Mouse (Mus musculus) spleen, adult 18-20 months (tissue): Measurements from ENCODE around the gene Hap1.

Experiments
- DNase-seq, 2 experiments: peaks; one replicate each; pipeline ENCODE4 v3.0.0; 2022; ENCODE audit warnings: mixed read lengths in 2 of 2

The Hap1 gene

DNA sequence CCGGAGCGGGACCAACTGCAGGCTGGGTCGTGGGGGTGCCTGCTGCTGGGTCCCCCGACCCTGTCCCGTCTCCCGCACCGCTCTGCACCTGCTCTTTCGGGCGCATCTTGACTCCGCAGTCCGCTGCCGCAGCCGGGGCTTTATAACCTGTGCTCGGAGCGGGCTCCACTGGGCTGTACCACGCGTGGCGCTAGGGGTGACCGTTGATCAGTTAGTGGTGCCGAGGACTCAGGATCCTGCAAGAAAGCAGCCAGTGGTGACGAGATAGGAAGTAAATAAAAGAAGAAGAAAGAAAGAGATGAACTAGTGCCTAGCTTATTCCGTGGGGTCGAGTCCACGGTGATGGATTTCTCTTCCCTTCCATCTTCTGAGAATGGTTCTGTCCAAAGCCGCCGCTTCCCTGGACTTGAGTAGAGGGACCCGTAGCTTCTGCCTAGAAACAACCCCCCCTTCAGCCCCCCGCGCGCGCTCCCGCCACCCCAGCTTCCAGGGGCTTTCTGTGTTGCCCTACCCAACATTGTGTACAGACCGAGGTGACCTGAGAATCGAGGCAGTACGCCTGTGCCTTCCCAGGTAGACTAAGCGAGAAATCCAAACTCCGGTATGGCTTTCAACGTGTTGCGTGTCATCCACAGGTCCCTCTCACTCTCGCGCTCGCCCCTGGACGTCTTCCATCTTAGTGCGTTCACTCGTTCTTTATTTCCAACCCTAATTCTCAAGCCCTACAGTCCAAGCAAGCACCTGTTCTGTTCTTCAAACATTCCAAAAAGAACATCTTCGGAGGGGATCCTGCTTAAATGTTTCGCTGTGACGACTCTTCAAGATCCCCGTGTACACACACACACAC lies at the start of gene Hap1:
Gene Hap1 (minus strand): TSS at position 157 of the 847 bp plus-strand sequence.
- DNase-seq: peak; percentile 47 to 71

DNA sequence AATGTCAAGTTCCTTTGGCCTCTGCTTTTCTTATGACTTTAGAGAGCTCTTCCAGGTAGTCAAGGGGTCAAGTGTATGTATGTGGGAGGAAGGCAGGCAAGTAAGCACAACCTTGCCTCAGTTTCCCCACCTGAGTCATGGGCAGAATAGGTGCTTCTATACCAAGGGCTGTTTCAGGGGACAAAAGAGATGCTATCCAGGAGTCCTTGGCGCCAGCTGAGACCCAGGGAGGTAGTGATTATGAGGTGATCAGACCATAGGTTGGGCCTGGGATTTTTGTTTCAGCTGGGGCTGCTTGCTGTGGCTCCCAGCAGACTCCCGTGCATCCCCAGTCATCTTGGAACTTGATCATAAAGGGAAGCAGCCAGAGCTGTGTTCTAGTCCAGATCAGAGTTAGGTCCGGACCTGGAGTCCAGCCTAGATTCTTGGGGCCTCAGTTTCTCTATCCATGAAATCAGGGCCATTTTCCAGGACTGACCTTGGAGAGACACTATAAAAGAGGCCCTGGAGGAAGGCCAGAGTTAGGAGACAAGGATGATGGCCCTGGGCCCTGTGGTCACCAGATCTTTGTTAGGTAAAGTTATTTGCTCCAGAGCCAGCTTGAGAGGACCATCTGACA lies 48.6 kb upstream of the Hap1 start:
- no peak for DNase-seq

DNA sequence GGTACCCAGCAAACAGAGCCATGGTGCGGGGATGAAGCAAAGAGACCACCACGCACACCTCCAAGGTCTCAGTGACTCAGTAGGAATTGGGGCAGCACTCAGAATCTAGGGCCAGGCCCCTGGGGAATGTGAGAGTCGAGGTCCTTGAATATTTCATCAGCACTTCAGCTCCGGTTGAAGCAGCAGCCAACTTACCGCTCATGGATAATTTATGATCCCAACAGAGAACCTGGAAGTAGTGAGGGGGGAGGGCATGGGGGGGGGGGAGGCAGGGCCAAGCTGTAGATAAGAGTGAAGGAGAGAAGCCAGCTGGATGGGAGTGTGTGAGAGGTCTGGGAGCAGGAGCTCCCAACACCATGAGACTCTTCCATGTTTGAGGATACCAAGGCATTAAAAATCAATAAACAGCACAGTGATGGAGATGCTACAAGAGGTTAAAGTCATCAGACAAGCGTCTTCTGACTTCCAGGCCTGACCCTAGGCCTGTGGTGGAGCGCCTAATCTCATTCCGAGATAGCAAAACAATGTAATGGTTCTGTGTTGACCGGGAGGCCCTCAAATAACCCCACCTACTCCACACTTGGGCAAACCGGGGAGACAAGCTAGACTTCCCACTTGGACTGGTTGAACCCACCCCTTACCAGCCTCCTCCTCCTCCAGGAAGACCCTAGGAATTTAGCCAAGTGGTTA lies 47.7 kb upstream of the Hap1 start:
- DNase-seq: no peak

DNA sequence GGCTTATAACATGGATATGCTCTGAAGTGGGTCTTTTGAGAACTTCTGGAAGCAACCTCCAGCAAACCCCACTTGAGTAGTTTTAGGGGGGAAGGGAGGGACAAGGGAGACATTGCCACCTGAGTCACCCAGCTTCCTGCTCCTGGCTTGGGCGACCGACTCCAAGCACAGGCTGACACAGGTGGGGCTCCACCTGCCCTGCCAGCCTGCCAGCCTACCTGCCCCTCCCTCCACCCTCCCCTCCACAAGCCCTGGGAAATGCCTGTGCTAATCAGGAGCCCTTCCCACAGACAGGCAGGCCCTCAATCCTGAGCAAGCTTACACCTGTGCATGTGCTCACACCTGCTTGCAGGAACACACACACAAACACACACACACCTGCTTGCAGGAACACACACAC lies 46.8 kb upstream of the Hap1 start:
- no peak for DNase-seq

DNA sequence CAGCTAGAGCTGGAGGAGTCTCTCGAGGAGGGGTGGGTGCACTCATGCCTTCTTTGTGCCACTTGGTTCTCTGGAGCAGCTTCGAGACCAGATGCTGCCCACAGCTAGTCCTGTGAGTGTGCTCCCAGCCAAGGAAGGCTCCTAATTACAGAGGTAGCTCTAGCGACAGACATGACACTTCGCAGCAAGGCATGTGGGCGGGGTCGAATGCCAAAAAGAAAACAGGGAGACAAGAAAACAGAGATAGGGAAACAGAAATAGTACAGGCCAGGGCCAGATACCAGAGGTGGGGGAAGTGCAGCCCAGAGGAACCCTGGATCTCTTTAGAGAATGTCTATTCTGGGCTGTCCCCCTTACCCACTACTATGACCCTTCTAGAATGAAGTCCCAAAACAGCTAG lies 46.3 kb upstream of the Hap1 start:
- no peak for DNase-seq

DNA sequence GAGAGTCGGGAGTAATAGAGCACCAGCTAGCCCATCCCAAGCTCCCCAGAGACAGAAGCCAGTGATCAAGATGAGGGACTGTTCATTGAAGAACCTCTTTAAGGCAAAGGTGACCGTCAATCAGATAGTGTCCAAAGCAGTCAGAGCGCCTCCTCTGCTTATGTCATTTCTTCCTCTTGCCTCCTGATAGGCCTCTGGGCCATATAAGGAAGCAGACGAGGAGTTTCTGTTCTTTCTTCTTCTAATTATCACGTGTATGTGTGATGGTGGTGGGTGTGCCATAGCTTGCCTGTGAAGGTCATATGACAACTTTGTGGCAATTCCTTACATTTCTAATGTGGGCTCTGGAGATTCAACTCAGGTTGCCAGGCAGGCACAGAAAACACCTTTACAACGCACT lies 44.9 kb upstream of the Hap1 start:
- DNase-seq: no peak

DNA sequence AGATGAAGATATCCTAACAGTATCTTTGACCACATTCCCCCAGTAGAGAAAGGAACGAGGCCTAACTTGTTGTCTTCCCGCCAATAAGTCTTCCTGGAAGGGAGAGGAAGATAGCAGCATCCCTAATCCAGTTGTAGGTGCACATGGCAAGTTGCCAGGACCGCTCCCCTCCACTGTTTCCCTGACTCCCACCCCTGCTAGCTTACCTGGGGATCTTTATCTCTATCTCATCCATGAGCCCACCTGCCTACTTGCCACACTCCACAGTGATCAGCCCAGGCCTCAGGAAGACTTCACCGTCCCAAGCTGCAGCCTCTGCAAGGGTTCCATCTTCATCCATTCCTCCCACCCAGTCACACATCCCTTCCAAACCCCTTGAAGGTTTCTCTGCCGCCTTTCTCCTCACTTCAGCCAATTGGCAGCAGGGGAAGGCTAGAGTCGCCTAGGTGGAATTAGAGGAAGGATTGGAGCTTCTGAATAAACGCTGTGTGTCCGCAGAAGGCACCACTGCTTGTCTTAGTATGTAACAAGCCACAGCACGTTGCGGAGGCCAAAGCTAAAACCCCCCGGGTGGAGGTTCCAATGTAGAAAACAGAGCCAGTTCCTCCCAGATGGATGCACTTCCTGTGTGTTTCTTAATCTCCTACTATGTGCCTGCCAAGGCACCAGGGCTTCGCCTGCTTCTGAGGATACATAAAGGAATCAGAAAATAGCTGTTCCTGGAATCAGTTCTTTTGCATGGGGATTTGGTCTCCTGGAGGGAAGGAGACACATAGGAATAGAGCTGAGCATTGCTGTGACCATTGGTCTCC lies 44.0 kb upstream of the Hap1 start:
- no peak for DNase-seq

DNA sequence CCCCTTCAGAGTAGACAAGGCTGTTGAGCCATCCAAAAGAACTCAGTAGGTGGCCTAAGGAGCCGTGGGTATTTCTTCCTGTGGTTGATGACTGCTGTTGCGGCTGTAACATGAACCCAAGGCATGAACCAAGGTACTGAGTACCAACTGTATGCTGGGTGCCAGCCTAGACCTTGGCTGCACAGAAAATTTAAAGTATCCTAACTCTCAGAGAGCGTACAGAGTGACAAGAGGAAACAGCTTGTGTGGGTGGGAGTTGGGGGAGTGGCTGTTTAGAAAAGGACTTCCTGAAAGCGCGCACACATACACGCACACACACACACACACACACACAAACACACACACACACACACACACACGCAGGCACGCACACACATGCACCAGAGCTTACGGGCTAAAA lies 43.4 kb upstream of the Hap1 start:
- DNase-seq: no peak

DNA sequence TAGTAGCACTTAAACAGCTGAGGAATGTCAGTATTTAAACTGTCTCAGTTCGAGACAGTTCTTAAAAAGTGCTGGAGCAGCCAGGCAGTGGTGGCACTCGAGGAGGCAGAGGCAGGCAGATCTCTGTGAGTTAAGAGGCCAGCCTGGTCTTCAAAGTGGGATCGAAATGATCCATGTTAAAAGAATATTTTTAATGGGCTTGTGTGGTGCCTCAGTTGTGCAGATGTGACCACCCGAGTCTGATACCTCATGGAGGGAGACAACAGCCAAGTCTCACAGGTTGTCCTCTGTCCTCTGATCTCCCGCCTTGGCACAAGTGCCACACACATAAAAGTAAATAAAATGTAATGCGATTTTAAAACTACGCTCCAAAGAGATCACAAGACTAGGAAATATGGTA lies 42.6 kb upstream of the Hap1 start:
- DNase-seq: no peak

DNA sequence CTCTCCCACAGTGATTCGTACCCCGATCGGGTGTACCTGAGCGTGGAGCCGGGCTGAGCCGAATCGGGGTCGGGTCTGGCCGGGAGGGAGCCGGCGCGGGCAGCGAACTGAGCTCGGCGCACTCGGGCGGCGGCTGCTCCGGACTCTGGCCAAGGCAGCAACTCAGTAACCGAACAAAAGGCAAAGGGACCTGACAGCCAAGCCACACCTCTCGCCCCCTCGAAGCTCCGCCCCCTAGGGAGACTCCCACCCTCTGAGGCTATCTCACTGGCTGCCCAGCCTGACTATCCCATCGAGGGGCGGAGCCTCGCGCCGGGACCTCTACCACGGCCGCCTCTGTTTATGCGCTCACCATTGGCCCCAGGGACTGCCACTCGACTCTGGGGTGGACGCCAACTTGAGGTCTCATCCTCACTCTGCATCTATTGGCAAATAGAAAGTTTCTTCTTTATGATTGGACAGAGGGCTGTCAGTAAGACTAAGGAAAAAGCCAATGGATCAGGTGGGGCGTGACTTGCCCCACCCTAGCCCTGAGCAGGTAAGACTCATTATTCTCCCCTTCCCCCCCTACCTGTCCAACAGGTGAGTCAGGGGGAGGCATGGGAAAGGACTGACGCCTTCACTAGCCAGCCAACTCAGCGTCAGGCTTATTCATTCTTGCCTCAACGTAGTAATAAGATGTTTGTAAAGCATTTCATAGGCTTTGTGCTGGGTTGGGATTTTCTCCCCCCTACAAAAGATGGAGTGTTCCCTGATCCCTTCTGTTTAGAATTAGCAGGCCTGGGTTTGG lies 41.9 kb upstream of the Hap1 start, which contains the start of gene Jup:
Gene Jup (minus strand): TSS at position 164 of the 790 bp plus-strand sequence.
- DNase-seq: peak; percentile 96

DNA sequence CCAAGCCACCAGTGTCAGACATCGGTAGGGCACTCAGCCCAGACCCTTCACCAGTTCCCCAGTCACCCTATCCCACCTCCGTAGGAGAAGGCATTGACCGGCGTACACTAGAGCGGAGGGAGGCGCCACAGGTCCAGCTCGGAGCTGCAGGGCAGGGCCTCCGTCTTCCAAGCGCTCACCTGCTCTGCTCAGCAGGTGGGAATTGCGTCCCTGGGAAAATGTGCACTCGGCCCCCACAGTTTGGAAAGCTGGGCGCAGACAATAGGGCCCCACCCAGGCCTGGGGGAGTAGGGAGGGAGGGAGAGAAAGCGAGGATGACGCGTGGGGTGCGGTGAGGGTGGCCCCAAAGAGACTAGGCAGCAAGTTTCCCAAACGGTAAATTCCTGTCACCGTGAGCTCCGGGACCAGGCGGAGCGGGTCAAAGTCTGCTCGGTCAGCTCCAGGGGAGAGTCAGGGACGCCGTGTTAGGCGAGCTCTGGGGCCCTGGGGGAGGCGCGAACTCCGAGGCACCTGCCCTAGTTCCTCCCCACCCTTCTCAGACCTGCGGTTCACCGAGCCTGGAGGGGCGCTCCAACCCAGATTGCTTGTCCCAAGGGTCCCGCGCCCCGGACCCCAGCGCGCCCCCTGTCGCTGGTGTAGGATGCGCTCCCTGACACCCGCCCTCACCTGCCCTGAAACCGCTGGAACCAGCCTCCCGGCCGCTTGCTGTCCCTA lies 41.1 kb upstream of the Hap1 start:
- DNase-seq: peak in 1 of 2 experiments; percentile 27

DNA sequence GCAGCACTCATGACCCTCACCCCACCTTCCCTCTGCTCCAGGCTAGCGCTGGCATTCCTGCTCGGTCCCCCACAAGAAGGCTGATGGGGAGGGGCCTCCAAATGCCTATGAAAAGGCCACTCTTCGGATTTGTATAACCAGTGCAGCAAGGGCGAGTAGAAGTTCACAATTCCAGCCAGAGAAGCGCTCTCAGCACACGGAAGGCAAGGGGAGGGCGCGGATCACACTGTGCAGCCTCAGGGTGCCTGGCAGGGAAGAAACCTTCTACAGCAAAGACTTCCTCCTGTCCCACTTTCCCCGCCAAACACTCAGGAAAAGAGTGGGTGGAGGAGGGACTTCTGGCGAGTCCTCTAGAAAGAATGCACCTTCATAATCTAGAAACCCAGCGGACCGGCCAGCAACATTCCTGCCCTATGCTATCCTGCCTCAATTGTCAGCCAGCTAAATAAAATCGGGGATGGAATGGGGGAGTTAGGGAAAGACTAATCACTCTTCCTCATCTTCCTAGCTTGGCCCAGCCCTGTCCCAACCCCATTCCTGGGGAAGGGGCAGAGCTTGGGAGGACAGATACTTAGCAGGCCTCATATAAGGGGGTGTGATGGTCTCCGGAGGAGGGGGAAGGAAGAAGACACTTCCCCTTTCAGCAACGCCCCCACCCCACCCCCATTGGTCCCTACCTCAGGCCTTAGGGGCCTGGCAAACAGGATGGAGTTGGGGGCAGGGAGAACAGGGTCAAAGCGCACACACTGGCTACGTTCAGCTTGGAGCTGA lies 40.1 kb upstream of the Hap1 start:
- no peak for DNase-seq

DNA sequence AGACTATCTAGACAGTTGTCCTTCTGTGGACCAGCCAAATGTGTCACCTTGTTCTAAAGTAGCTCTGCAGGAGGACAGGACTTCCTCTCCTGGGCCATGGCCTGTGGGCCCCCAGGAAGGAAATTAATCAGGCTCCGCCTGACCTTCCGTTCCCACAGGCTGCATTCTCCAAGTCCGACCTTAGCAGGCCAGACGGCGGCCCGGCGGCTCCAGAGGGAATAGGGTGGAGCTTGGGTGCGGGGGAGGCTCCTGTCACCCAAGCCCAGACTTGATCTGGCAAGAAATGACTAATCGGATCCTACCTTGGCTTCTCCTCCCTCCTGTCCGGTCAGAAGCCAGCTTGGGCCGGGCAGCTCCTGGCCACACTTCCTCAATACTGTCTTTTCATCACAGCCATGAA lies 39.3 kb upstream of the Hap1 start:
- DNase-seq: no peak

DNA sequence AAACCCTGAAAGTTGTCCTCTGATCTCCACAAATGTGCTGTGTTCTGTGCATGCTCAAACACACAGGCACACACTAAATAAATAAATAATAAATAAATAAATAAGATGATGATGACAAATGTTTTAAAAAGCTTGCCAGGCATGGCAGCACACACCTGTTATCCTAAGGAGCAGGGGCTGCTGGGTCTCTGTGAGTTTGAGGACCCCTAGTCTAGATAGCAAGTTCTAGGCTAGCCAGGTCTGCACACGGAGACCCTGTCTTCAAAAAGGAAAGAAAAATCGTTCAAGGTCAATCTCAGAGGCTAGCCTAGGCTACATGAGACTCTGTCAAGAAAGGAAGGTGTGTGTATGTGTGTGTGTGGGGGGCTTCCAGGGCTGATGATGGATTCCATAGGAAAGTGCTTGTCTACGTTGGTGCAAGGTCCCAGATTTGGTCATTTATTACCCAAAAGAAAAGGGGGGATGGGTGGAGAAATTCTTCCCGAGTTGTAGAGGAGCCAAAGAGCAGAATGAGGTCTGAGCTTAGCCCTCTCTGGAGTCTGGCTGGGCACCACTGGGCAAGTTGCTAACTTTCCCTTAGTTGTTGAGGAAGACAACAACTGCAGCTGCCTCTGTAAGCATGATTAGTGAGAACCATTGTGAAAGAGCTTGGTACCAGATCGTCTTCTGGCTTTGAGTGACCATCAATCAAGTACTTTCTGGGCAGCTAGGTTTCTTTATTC lies 38.6 kb upstream of the Hap1 start:
- no peak for DNase-seq

DNA sequence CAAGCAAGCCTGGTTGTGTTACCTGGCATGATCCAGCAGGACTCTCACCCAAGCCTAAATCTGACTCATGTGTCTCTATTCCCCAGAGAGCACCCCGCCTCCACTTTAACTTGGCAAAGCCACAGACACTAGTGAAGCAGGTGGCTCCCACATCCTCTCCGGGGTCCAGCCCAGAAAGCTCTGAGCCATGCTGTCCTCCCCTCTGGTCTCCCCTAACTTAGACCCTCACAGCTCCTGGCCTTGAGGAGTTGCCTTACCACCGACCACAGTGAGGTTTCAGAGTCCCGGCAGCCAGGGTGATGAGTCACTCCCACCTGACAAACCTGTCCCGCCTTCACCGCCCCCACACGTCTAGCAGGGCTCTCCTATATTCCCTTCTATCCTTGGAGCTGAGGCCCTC lies 37.8 kb upstream of the Hap1 start:
- no peak for DNase-seq

DNA sequence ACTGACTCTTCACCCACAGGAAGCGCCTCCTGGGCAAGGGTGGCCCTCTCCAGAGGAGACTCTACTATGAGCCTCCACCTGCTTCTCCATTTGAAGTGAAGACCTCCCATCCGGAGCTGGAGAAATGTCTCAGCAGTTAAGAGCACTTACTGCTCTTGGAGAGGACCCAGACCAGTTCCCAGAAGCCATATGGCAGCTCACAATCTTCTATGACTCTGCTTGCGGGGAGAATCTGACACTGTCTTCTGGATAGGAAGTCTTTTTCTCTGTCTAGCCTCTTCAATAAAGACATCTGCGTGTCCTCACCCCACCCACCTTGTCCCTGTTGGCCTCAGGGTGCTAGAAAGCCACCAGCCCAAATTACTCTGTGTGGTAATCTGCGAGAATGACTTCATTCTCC lies 37.0 kb upstream of the Hap1 start:
- DNase-seq: no peak

DNA sequence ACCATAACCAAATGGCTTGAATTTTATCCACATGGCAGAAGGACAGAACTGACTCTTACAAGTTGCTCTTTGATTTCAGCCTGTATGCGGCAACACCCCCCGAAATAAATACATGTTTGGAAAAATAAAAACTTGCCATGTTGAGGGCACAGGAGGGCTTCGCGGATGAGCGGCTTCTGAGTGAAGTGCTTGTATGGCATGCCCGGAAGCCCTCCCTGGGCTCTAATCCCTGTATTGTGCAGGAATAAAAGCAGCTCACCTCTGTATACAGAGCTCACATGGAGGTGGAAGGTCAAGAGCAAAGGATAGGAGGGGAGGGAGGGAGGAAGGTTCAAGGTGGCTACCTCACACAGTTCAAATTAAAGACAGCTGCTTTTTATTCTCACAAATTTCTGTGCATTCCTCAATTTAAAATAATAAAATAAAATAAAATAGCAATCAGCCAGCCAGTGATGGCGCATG lies 36.0 kb upstream of the Hap1 start:
- DNase-seq: no peak

DNA sequence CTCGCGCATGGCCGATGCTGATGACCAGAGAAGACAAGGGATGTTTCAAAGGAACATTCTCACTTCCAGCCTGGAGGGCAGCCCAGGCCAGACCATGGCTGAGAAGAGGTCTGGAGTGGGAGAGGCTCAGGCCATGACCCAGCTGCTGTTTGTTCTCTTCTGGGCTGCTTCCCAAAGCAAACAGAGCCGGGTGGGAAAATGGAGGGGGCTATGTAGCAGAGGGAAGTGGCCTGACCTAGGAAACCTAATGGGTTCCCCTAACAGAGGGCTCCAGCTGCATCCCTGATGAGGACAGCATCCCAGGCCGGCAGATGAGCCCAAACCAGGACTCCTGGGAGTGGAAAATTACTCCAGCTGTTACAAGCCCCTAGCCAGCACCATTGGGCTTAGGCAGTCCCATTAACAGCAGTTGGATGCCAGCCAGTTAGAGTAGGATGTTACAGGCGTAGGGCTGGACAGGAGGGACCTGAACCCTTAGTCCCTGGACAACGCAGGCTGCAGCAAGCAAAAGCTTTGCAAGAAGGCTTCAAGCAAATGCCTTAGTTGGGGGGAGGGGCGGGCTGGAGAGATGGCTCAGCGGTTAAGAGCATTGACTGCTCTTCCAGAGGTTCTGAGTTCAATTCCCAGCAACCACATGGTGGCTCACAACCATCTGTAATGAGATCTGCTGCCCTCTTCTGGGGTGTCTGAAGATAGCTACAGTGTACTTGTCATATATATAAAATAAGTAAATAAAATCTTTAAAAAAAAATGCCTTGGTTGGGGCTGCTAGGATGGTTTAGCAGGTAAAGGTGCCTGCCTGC lies 35.4 kb upstream of the Hap1 start:
- no peak for DNase-seq

DNA sequence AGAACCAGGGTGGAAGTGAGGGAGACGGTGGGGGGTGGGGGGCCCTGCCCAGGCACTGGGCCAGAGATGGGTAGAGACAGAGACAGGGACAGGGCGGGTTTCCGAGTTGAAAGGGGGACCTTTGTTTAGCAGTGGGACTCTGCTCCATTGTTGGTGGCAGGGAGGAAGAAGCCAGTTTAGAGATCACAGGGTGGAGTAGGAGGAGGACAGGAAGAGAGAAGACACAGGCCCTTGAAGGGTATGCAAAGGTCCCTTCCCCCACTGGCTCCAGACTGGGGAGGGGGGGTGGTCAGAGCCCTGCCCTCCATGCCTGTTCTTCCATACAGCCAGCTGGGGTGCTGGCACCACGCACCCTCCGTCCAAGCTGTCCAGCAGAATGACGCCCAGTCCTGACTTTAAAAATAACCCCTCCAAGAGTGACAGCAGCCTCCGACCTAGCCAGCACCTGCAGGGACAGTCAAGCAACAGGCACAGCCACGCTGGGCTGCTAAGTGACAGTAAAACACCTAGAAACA lies 34.1 kb upstream of the Hap1 start:
- DNase-seq: no peak
